Mouse (Mus musculus) myocyte (in vitro differentiated cells): ENCODE results near the gene Fam81a. TPM values are rescaled to one million over a fixed set of nuclear protein-coding genes. Genes with fewer than 3 reads are reported as not detected.

Source experiments
- H3K27me3 ChIP-seq: one replicate; pipeline ENCODE4 v1.6.1; 2011; ENCODE audit not compliant: control insufficient read depth, insufficient read depth, insufficient read length
- H3K36me3 ChIP-seq: one replicate; pipeline ENCODE4 v1.6.1; 2011; ENCODE audit not compliant: control insufficient read depth, insufficient read depth
- H3K4me2 ChIP-seq: one replicate; pipeline ENCODE4 v1.6.1; 2011; ENCODE audit warnings: low read depth, control low read depth
- H3K4me3 ChIP-seq: one replicate; pipeline ENCODE4 v1.5.1; 2011; ENCODE audit warnings: mild to moderate bottlenecking, control low read depth, moderate library complexity
- H3K79me2 ChIP-seq: one replicate; pipeline ENCODE4 v1.6.1; 2011; ENCODE audit not compliant: control insufficient read depth, insufficient read depth
- H3ac ChIP-seq: one replicate; pipeline ENCODE4 v1.6.1; 2011; ENCODE audit not compliant: control insufficient read depth, insufficient read length
- CEBPB ChIP-seq: IDR thresholded peaks from 2 replicates; pipeline ENCODE4 v1.6.1; 2011; ENCODE audit warnings: mild to moderate bottlenecking, moderate library complexity; ENCODE audit not compliant: poor library complexity, insufficient read depth, severe bottlenecking
- E2F4 ChIP-seq: IDR thresholded peaks from one replicate; pipeline ENCODE4 v1.6.1; 2011; ENCODE audit warnings: mild to moderate bottlenecking, control low read depth, moderate library complexity; ENCODE audit not compliant: insufficient read depth
- MAX ChIP-seq: IDR thresholded peaks from one replicate; pipeline ENCODE4 v1.6.1; 2011; ENCODE audit warnings: low read depth, mild to moderate bottlenecking, control low read depth
- MYOD1 ChIP-seq, 3 experiments: IDR thresholded peaks; one replicate each; pipeline ENCODE4 v1.6.1; 2011; ENCODE audit warnings: control low read depth in 2 of 3, low read depth in 2 of 3, mild to moderate bottlenecking in 2 of 3, moderate library complexity in 1 of 3; ENCODE audit not compliant: insufficient read length in 2 of 3, control insufficient read depth in 1 of 3
- MYOG ChIP-seq, 3 experiments: IDR thresholded peaks; one replicate each; pipeline ENCODE4 v1.6.1; 2011; ENCODE audit warnings: control low read depth in 2 of 3, low read depth in 2 of 3, mild to moderate bottlenecking in 2 of 3; ENCODE audit not compliant: insufficient read length in 2 of 3, control insufficient read depth in 1 of 3, insufficient read depth in 1 of 3
- POLR2A ChIP-seq: IDR thresholded peaks from one replicate; pipeline ENCODE4 v1.6.1; 2011; ENCODE audit warnings: low read depth, mild to moderate bottlenecking, control low read depth, moderate library complexity; ENCODE audit not compliant: insufficient read length
- POLR2AphosphoS2 ChIP-seq: IDR thresholded peaks from one replicate; pipeline ENCODE4 v1.6.1; 2011; ENCODE audit warnings: low read depth, control low read depth; ENCODE audit not compliant: insufficient read length
- REST ChIP-seq: IDR thresholded peaks from one replicate; pipeline ENCODE4 v1.6.1; 2011; ENCODE audit warnings: mild to moderate bottlenecking, control low read depth, moderate library complexity; ENCODE audit not compliant: insufficient read depth, insufficient read length
- SRF ChIP-seq: IDR thresholded peaks from one replicate; pipeline ENCODE4 v1.6.1; 2011; ENCODE audit warnings: low read depth; ENCODE audit not compliant: control insufficient read depth, insufficient read length
- TCF12 ChIP-seq: IDR thresholded peaks from one replicate; pipeline ENCODE4 v1.6.1; 2011; ENCODE audit warnings: mild to moderate bottlenecking, control low read depth; ENCODE audit not compliant: poor library complexity, insufficient read depth, severe bottlenecking
- TCF3 ChIP-seq: IDR thresholded peaks from one replicate; pipeline ENCODE4 v1.6.1; 2011; ENCODE audit warnings: low read depth, control low read depth; ENCODE audit not compliant: insufficient read length
- USF1 ChIP-seq: IDR thresholded peaks from one replicate; pipeline ENCODE4 v1.6.1; 2011; ENCODE audit warnings: low read depth, mild to moderate bottlenecking, control low read depth, moderate library complexity
- polyA plus RNA-seq: library from polyadenylated mRNA; unstranded; fragments of >200 nt; fragmentation: generic; extraction: Trizol; gene quantifications from one replicate; pipeline ENCODE4 v1.2.1, GENCODE M21; 2012; ENCODE audit warnings: missing spikeins

The Fam81a gene
- polyA plus RNA-seq, 1 experiment: 0.20 TPM

GRCm38 (mm10) chr9:70088786-70089096 lies 53.6 kb downstream of the Fam81a start:
- no peak overlapping the region for H3K4me2 ChIP-seq
- TF ChIP-seq USF1: no peak
- no peak for TF ChIP-seq REST
- no peak for TF ChIP-seq MAX
- TF ChIP-seq POLR2A: no peak
- no peak for TF ChIP-seq TCF3
- no peak overlapping the region for H3ac ChIP-seq
- no peaks in the 10 kb centered on the region for H3K27me3 ChIP-seq
- H3K36me3 ChIP-seq: no peaks in the 10 kb centered on the region
- no peak overlapping the region for H3K4me3 ChIP-seq
- no peaks in the 10 kb centered on the region for H3K79me2 ChIP-seq

DNA sequence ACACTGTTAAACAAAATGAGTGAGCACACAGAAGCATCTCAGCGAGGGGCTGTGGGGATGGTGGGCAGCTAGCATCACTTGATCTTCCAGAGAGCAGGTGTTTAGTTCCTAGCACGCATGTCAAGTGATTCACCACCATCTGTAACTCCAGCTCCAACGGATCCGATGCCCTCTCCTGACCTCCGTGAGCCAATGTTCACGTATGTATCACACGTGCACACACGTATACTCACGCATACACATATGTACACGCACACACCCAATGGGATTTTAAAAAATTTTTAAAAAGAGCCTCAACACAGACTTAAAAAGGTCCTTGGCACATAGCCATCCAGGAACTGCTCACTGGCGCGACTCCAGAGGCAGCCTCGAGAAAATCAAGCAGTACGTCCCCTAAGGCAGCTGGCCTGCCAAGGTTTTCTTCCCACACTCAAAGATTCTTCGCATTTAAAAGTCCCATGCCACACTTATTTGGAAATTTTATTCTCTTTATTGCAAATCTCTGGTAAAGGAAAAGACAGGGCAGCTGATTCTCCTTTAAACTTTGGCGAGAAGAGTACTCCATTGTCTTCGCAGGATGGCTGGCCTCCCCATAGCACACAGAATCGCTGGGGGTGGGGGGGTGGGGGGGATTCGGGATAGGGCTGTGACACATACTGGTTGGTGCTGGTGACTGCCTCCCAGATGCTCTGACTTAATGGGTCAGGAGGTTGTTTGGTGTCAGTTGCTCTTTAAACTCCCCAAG lies 54.1 kb downstream of the Fam81a start:
- no peaks in the 10 kb centered on the region for H3K79me2 ChIP-seq
- H3K36me3 ChIP-seq: no peaks in the 10 kb centered on the region
- TF ChIP-seq MYOD1 (IDR thresholded peaks at IDR 0.05; ENCODE audit: control insufficient read depth in 1 of 3, insufficient read length in 2 of 3, low read depth in 2 of 3) (no peak), CEBPB (no peak), POLR2AphosphoS2 (no peak), REST (no peak), SRF (no peak), TCF3 (no peak)
- no peak overlapping the region for H3K4me2 ChIP-seq
- no peak overlapping the region for H3ac ChIP-seq
- H3K27me3 ChIP-seq: no peaks in the 10 kb centered on the region
- H3K4me3 ChIP-seq: no peak overlapping the region

DNA sequence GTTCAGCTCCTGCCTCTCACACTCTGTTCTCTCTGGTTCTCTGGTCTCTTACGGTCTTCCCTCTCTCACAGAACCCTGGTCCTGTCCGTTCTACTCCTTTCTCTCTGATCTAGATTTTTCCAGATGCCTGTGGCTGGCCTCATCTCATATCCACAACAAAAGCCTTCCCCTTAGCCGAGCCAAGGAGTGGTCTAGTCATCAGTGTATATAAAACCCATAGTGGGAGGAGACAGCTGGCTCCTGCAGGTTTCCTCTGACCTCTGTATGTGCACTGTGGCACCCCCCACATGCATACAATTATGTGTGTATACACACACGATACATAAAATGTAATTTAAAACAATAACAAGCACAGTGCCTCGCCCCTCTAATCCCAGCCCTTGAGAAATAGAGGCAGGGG lies 55.0 kb downstream of the Fam81a start:
- TF ChIP-seq REST (no peak), E2F4 (no peak), POLR2AphosphoS2 (no peak), MYOD1 (IDR thresholded peaks at IDR 0.05; ENCODE audit: control insufficient read depth in 1 of 3, insufficient read length in 2 of 3, low read depth in 2 of 3) (no peak), MAX (no peak)
- no peaks in the 10 kb centered on the region for H3K27me3 ChIP-seq
- no peak overlapping the region for H3ac ChIP-seq
- no peak overlapping the region for H3K4me2 ChIP-seq
- no peaks in the 10 kb centered on the region for H3K79me2 ChIP-seq
- no peaks in the 10 kb centered on the region for H3K36me3 ChIP-seq
- no peak overlapping the region for H3K4me3 ChIP-seq

DNA sequence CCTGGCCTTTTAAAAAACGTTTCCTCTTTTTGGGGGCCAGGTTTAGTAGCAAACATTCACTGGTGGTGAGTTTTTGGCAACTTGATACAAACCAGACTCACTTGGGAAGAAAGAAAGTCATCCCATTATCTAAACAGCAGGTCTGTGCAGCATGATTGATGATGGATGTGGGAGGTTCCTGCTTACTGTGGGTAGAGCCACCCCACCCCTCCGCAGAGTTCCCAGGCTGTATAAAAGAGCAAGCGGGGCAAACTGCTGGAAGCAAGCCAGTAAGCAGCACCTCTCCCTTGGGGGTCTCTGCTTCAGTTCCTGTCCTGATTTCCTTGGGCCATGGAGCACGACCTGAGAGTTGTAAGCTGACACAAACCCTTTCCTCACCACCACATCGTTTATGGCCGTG lies 56.3 kb downstream of the Fam81a start:
- no peaks in the 10 kb centered on the region for H3K79me2 ChIP-seq
- H3K4me3 ChIP-seq: no peak overlapping the region
- TF ChIP-seq USF1 (no peak), CEBPB (no peak), POLR2AphosphoS2 (no peak), TCF3 (no peak), POLR2A (no peak), REST (no peak), MAX (no peak), TCF12 (no peak), SRF (no peak), MYOD1 (IDR thresholded peaks at IDR 0.05; ENCODE audit: control insufficient read depth in 1 of 3, insufficient read length in 2 of 3, low read depth in 2 of 3) (no peak), MYOG (IDR thresholded peaks at IDR 0.05; ENCODE audit: control insufficient read depth in 1 of 3, insufficient read depth in 1 of 3, insufficient read length in 2 of 3, low read depth in 2 of 3) (no peak), E2F4 (no peak)
- no peak overlapping the region for H3ac ChIP-seq
- no peaks in the 10 kb centered on the region for H3K27me3 ChIP-seq
- H3K4me2 ChIP-seq: no peak overlapping the region
- no peaks in the 10 kb centered on the region for H3K36me3 ChIP-seq

GRCm38 (mm10) chr9:70084107-70084506 lies 58.3 kb downstream of the Fam81a start:
- no peak overlapping the region for H3K4me3 ChIP-seq
- no peak overlapping the region for H3K4me2 ChIP-seq
- no peak overlapping the region for H3ac ChIP-seq
- H3K27me3 ChIP-seq: no peaks in the 10 kb centered on the region
- no peak for TF ChIP-seq TCF12
- no peak for TF ChIP-seq MYOD1 (IDR thresholded peaks at IDR 0.05; ENCODE audit: control insufficient read depth in 1 of 3, insufficient read length in 2 of 3, low read depth in 2 of 3)
- no peak for TF ChIP-seq POLR2AphosphoS2
- TF ChIP-seq CEBPB: no peak
- TF ChIP-seq MYOG (IDR thresholded peaks at IDR 0.05; ENCODE audit: control insufficient read depth in 1 of 3, insufficient read depth in 1 of 3, insufficient read length in 2 of 3, low read depth in 2 of 3): no peak
- TF ChIP-seq REST: no peak
- TF ChIP-seq USF1: no peak
- no peak for TF ChIP-seq SRF
- TF ChIP-seq MAX: no peak
- no peak for TF ChIP-seq E2F4
- no peak for TF ChIP-seq TCF3
- TF ChIP-seq POLR2A: no peak
- no peaks in the 10 kb centered on the region for H3K36me3 ChIP-seq
- no peaks in the 10 kb centered on the region for H3K79me2 ChIP-seq
